Mouse (Mus musculus): Measurements from ENCODE around the gene Acly. TPM values are rescaled to one million over a fixed set of nuclear protein-coding genes. Genes with fewer than 3 reads are reported as not detected.

Acly gene
- polyA plus RNA-seq, 2 experiments, result 118 to 159 TPM

DNA sequence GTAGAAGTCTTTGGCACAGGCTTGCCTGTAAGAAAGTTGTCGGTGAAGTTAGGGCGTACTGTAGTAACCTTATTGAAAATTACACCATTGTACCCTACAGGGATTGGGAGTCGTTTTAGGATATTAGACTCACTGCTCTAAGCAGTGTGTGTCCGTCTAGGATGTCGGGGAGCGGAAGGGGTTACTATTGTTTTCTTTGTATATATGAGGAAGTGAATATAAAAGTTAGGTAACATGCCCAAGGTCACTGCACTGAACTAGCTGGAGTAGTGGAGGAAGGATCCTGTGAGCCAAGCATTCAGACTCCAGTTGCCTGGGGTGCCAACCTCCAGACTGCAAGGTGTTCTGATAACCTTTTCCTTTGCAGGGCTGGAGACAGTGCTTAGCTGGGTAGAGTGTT is 19.2 kb upstream of the Acly start:
- no peak for TF ChIP-seq POLR2A (IDR thresholded peaks at IDR 0.05; ENCODE audit: borderline replicate concordance, extremely low read depth, insufficient read depth, insufficient read length)
- Histone ChIP-seq H3K4me2 (replicated peaks; ENCODE audit: low read depth, low read length, severe bottlenecking) (no peak overlapping the region), H3K4me3 (replicated peaks; ENCODE audit: low read length) (no peak overlapping the region), H3K4me1 (ENCODE audit: control insufficient read depth, insufficient read depth, low read length) (peaks cover 12% of the 10 kb centered on the region; the same call in 1 of the 2 replicates), H3K36me3 (ENCODE audit: control insufficient read depth, insufficient read depth, low read length) (no peaks in the 10 kb centered on the region), H3K9ac (ENCODE audit: low read depth, low read length, severe bottlenecking) (no peak overlapping the region), H3K27me3 (ENCODE audit: control insufficient read depth, insufficient read depth, low read length) (no peaks in the 10 kb centered on the region), H3K27ac (replicated peaks; ENCODE audit: low read depth, low read length) (no peak overlapping the region), H3K9me3 (ENCODE audit: control insufficient read depth, low read length) (no peaks in the 10 kb centered on the region)
- ATAC-seq (ENCODE audit: low FRiP score, low read depth), result no peak
- 88% methylated on average over 6 of the region's 6 CpGs for WGBS
- DNase-seq (ENCODE audit: low spot score), result no peak

DNA sequence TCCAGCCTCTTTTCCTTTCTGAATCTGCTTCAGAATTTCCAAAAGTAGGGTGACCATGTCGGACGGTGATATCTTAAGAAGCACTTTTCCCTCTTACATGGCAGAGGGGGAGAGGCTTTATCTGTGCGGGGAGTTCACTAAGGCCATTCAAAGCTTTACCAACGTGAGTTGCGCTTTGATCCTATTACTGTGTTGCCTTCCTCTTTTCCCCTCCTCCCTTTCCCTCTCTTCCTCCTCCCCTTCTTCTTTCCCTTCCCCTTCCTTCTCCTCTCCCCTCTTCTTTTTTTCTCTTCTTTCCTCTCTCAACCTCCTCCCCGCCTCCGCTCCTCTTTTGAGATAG is 17.9 kb upstream of the Acly start:
- Histone ChIP-seq H3K4me2 (replicated peaks; ENCODE audit: low read depth, low read length, severe bottlenecking) (peak overlapping the region; percentile 65), H3K27me3 (ENCODE audit: control insufficient read depth, insufficient read depth, low read length) (no peaks in the 10 kb centered on the region), H3K27ac (replicated peaks; ENCODE audit: low read depth, low read length) (peak overlapping the region; percentile 40; the same call in 1 of the 2 replicates), H3K4me3 (replicated peaks; ENCODE audit: low read length) (peak overlapping the region; percentile 42), H3K9me3 (ENCODE audit: control insufficient read depth, low read length) (no peaks in the 10 kb centered on the region), H3K36me3 (ENCODE audit: control insufficient read depth, insufficient read depth, low read length) (no peaks in the 10 kb centered on the region), H3K9ac (ENCODE audit: low read depth, low read length, severe bottlenecking) (peak overlapping the region; percentile 57), H3K4me1 (ENCODE audit: control insufficient read depth, insufficient read depth, low read length) (peaks cover 12% of the 10 kb centered on the region; the same call in 1 of the 2 replicates)
- DNase-seq (ENCODE audit: low spot score), result no peak
- peak; percentile 24; the same call in 1 of the 2 replicates for ATAC-seq (ENCODE audit: low FRiP score, low read depth)
- no peak for TF ChIP-seq POLR2A (IDR thresholded peaks at IDR 0.05; ENCODE audit: borderline replicate concordance, extremely low read depth, insufficient read depth, insufficient read length)
- WGBS, result 28% methylated on average over 7 of the region's 7 CpGs

DNA sequence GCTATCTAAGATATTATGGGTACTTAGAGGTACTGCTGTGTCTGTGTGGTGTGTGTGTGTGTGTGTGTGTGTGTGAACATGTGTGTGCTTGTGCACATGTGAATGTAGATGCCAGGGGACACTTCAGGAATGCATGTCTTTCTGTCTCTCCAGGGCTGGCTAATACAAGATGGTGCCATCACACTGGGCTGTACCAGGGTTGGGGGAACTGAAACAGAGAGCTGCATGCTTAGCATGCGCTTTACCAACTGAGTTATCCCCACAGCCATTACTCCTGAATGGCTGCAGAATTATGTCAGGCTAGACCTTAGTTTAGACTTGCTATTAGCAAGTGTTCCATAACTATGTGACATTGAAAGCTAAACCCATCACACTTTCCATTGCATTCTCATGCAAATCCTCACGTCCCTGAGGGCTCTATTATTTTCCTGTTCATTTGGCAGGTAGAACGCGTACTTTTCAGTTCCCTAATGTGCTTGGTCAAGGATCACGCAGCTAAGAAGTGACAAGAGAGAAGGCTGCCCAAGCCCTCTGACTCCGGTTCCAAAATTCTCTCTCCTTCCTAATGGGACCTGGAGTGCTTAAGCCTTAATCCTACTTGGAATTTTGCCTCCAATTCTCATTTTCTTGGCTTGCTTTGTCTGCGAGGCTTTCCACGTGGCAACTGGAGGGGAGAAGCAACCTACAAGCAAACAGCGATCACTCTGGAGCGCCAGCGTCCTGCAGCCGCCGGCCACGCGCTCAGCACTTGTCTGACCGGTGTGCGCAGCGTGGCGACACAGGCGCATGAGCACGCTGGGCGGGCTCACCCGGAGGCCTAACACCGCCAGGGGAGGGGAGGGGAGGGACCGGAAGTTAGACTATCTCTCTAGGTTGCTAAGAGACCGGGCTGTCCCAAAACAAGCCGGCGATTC is 17.3 kb upstream of the Acly start, which contains the start of gene Ttc25:
TSS of gene Ttc25 (plus strand) at position 776 of the 914 bp plus-strand sequence.
- H3K4me2 ChIP-seq (replicated peaks; ENCODE audit: low read depth, low read length, severe bottlenecking), result peak within 1 kb of the TSS; percentile 65
- peak within 1 kb of the TSS; percentile 42 for H3K4me3 ChIP-seq (replicated peaks; ENCODE audit: low read length)
- ATAC-seq (ENCODE audit: low FRiP score, low read depth), result peak; percentile 96
- WGBS, result 5% methylated on average over 28 of the region's 28 CpGs
- peaks cover 12% of the 10 kb centered on the region; the same call in 1 of the 2 replicates for H3K4me1 ChIP-seq (ENCODE audit: control insufficient read depth, insufficient read depth, low read length)
- H3K27me3 ChIP-seq (ENCODE audit: control insufficient read depth, insufficient read depth, low read length), result no peaks in the 10 kb centered on the region
- H3K9ac ChIP-seq (ENCODE audit: low read depth, low read length, severe bottlenecking), result peak within 1 kb of the TSS; percentile 57
- no peaks in the 10 kb centered on the region for H3K36me3 ChIP-seq (ENCODE audit: control insufficient read depth, insufficient read depth, low read length)
- no peaks in the 10 kb centered on the region for H3K9me3 ChIP-seq (ENCODE audit: control insufficient read depth, low read length)
- peak; percentile 92 for DNase-seq (ENCODE audit: low spot score)
- peak within 1 kb of the TSS; percentile 40; the same call in 1 of the 2 replicates for H3K27ac ChIP-seq (replicated peaks; ENCODE audit: low read depth, low read length)
- peak; percentile 92; the same call in 1 of the 2 replicates for TF ChIP-seq POLR2A (IDR thresholded peaks at IDR 0.05; ENCODE audit: borderline replicate concordance, extremely low read depth, insufficient read depth, insufficient read length)

DNA sequence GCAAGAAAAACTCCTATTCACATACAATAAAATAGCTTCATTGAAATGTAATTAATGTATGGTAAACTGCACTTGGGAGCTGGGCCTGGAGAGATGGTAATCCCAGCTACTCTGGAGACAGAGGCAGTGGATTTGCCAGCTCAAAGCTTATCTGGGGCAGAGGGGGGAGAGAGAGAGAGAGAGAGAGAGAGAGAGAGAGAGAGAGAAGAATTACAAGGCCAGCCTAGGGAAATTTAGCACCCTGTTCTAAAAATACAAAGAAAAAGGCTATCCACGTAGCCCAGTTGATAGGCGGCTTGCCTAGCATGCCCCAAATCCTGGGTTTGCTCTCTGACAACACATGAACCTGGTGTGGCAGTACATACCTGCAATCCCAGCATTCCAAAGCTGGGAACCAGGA is 13.8 kb upstream of the Acly start:
- no peak overlapping the region for H3K27ac ChIP-seq (replicated peaks; ENCODE audit: low read depth, low read length)
- H3K4me1 ChIP-seq (ENCODE audit: control insufficient read depth, insufficient read depth, low read length), result peaks cover 12% of the 10 kb centered on the region; the same call in 1 of the 2 replicates
- H3K4me2 ChIP-seq (replicated peaks; ENCODE audit: low read depth, low read length, severe bottlenecking), result no peak overlapping the region
- no peak for TF ChIP-seq POLR2A (IDR thresholded peaks at IDR 0.05; ENCODE audit: borderline replicate concordance, extremely low read depth, insufficient read depth, insufficient read length)
- H3K36me3 ChIP-seq (ENCODE audit: control insufficient read depth, insufficient read depth, low read length), result no peaks in the 10 kb centered on the region
- no peak for ATAC-seq (ENCODE audit: low FRiP score, low read depth)
- no peak overlapping the region for H3K4me3 ChIP-seq (replicated peaks; ENCODE audit: low read length)
- 76% methylated on average over 2 of the region's 2 CpGs for whole genome bisulfite sequencing
- no peaks in the 10 kb centered on the region for H3K27me3 ChIP-seq (ENCODE audit: control insufficient read depth, insufficient read depth, low read length)
- H3K9me3 ChIP-seq (ENCODE audit: control insufficient read depth, low read length), result no peaks in the 10 kb centered on the region
- no peak overlapping the region for H3K9ac ChIP-seq (ENCODE audit: low read depth, low read length, severe bottlenecking)
- DNase-seq (ENCODE audit: low spot score), result no peak

DNA sequence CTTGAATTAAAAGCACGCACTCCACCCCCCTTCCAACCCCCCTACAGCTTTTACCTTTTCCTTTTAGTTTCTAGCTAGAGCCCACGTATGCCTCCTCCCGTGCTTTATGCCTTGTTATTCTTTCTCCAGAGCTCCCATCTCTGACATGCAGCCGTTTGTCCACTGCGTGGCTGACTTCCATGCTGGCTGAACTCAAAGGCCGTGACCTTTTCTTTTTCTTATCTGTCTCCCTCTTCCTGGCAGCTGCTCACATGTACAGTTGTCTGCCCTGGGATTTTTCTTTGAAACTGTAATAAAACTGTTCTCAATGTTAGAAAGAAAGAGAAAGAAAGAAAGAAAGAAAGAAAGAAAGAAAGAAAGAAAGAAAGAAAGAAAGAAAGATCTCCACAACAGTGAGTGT is 13.2 kb upstream of the Acly start:
- WGBS, result 57% methylated on average over 6 of the region's 6 CpGs

More for the DNA sequence above, 13.2 kb upstream of the Acly start:
- ATAC-seq (ENCODE audit: low FRiP score, low read depth) (no peak), DNase-seq (ENCODE audit: low spot score) (no peak)
- Histone ChIP-seq H3K27me3 (ENCODE audit: control insufficient read depth, insufficient read depth, low read length) (no peaks in the 10 kb centered on the region), H3K4me2 (replicated peaks; ENCODE audit: low read depth, low read length, severe bottlenecking) (no peak overlapping the region), H3K9ac (ENCODE audit: low read depth, low read length, severe bottlenecking) (no peak overlapping the region), H3K9me3 (ENCODE audit: control insufficient read depth, low read length) (no peaks in the 10 kb centered on the region), H3K4me3 (replicated peaks; ENCODE audit: low read length) (no peak overlapping the region), H3K4me1 (ENCODE audit: control insufficient read depth, insufficient read depth, low read length) (peaks cover 10% of the 10 kb centered on the region; the same call in 1 of the 2 replicates), H3K36me3 (ENCODE audit: control insufficient read depth, insufficient read depth, low read length) (no peaks in the 10 kb centered on the region), H3K27ac (replicated peaks; ENCODE audit: low read depth, low read length) (no peak overlapping the region)
- no peak for TF ChIP-seq POLR2A (IDR thresholded peaks at IDR 0.05; ENCODE audit: borderline replicate concordance, extremely low read depth, insufficient read depth, insufficient read length)

Data from limb, embryonic 14.5 days (tissue).